Mouse (Mus musculus): Measurements from ENCODE around the gene Tarbp1.
"Not testable (repeated sequence)": the region's sequence is repeated elsewhere in the genome, so short reads cannot be mapped to it uniquely, and the experiment has no call there.

Tarbp1 gene

DNA sequence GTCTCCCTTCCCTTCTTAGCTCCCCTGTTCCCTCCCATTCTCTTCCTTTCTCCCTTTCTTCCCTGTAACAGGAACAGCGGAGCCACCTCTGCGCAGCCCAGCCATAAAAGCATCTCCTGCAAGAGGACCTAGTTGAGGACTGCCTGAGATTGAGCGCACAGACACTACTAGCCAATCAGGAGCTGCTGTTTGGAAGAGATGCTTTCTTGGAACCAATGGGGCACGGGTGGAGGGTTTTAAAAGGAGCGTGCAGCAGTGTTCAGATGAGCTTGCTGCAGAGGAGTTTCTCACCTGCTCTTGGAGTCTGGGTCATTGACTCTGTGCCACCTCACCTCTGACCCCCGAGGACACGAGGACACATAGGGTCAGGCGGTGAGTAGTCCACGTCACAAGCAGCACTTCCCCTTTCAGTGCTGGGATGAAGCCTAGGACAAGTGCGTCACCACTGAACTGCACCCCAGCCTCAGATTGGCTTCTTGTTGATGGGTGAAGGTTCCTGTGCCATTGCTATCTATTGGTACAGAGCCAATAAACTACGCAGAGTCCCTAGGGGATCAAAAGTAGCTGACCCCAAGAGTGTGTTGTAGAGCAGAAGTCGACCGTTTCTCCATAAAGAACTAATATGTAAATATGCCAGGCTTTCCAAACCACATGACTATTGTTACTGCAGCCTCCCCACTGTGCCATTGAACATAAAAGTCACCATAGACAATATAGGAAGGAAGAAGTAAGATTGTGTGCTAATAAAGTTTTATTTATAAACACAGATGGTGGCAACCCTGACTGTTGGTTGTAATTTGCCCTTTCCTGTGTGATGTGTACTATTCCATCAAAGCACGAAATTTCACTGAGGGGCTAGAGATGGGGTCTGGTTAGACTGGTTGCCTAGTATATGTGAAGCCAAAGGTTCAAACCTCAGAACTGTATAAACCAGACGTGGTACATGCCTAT lies 19.6 kb upstream of the Tarbp1 start:
- DNase-seq (ENCODE audit: low read depth, low spot score) = no peak

DNA sequence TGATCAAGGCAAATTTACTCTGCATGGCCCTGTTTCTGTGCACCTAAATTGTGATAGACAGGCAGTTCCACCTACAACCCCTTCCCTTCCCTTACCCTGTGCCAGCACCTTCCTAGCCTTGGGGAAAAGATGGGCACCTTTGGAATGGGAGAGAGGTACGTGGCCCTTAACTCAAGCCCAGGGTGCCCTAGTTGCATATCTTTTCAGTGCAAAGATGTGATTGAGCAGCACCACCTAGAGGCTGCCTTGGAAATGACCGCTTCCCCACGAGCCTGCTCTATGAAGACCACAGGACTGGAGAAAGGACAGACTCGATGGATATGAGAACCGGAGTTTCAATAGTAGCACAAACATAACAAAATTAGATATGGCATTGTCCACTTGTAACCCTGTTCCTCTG lies 8.1 kb upstream of the Tarbp1 start:
- no peak for DNase-seq (ENCODE audit: low read depth, low spot score)

DNA sequence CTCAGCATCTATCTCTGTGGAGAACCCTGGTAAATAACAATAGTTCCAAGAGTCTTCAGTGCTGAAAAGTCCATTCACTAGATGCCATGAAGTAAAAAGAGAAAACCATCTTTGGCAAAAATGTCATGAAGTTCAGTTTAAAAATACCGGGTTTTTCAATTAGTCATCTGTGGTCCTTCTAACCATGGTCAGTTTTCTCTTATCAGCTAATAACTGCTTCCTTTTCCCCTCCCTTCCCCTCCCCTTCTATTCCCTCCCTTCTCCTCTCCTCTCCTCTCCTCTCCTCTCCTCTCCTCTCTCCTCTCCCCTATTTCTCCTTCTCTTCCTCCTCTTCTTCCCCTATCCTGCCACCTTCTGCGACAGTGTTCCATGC lies 7.5 kb upstream of the Tarbp1 start:
- DNase-seq (ENCODE audit: low read depth, low spot score) = no peak

DNA sequence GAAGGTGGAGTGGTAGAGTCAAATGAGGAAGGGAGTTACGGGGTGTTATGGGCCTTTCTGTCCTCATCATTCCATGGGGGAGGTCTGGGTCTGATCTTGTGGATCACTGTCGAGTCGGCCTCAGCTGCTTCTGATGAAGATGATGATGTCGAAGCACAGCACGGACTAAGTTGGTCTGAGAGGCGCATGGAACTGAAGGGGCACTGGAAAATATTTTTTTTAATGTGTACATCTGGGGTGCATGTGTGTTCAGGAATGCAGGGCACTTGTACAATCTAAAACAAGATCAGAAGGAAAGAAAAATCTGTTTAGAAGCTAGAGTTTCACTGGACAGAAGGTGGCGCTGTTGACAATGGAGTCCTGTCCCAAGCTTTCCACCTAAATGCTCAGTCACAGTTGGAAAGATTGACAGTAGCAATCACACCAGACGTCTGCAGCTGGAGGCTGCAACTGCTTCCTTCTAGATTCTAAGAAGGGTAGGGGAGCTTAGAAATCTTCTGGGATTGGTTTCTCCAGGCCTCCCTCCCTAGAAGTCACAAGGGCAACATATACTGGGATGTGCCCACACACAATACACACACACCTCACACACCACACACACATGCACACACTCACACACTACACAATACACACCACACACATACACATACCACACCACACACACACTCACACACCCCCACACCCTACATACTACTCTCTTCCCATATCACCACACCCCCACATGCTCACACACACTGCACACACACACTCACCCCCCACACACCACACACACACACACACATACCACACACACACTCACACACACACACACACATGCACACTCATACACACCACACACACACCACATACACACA lies 6.9 kb upstream of the Tarbp1 start:
- DNase-seq (ENCODE audit: low read depth, low spot score) = no peak

DNA sequence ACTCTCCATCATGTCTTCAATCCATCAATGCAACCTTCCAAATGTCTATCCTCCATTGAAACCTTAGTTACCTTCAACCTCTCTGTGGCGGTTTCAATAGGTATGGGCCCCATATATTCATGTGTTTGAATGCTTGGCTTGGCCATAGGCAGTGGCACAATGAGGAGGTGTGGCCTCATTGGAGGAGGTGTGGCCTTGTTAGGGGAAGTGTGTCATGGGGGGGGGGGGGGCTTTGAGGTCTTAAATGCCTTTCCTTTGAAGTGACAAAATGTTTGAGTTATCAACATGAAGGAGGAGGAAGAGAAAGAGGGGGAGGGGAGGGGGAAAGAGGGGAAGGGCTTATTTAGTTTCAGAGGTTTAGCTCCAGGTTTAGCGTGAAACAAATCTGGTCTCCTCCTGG lies 5.5 kb upstream of the Tarbp1 start:
- DNase-seq (ENCODE audit: low read depth, low spot score) = no peak

DNA sequence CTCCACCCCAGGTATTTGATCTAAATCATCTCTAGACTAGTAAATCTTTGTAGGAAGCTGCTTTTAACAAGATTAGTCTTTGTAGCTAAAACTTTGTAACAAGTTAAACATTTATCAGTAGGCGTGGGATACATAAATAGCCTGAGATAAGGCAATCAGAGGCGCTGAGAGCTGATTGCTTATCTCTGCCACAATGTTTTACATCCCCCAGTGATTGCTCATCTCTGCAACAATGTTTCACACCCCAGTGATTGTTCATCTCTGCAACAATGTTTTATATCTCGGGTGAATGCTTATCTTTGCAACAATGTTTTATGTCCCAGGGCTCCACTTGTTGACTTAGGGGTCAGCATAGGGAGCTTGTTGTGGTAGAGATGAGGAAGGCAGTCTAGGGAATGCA lies 3.8 kb upstream of the Tarbp1 start:
- no peak for DNase-seq (ENCODE audit: low read depth, low spot score)

DNA sequence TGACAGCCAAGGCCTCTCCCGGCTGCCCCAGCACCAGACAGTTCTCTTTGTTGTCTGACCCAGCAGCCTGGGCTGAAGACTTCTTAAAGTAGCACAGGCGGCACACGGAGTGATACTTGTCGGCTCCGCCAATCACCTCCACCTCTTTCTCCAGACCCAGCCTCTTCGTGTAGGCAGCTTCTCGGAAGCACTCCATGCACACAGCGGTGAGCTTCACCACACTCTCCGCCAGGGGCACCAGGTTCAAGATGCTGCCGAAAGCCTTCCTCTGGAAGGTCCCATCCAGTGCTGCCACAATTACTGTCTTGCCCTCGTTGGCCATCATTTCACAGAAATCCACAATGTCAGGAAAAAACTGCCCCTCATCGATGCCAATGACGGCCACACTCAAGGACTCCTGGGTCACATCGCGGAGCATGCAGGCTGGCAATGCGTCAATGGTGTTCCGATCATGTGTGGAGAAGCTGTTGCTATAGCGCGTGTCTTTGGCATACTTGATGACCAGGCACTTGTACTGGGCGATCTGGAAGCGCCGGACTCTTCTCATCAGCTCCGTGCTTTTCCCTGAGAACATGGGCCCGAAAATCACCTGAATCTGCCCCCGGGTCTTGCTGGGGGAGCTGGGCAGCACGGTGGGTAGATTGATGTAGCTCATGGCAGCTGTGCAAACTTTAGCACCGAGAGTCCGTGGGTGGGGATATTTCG lies 1.4 kb upstream of the Tarbp1 start:
- not testable (repeated sequence) for DNase-seq (ENCODE audit: low read depth, low spot score)

DNA sequence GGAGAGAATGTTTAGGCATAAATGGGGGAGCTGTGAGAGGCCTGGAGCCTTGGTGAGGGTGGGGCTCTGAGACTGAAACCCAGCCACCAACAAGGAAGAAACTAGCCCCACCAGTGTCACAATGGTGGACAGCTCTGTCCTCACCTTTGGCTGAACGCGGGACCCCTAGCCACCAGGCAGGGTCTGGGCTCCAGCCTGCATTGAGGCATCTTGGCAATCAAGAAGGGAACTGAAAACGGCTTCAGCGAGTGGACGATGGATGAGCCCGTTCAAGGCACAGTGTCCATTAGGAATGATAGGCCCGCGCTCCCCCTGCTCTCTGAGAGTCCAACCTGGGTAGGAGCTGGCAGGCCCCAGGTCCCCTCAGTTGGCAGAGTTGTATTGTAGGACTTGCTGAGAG lies 873 bp upstream of the Tarbp1 start:
- not testable (repeated sequence) for DNase-seq (ENCODE audit: low read depth, low spot score)

DNA sequence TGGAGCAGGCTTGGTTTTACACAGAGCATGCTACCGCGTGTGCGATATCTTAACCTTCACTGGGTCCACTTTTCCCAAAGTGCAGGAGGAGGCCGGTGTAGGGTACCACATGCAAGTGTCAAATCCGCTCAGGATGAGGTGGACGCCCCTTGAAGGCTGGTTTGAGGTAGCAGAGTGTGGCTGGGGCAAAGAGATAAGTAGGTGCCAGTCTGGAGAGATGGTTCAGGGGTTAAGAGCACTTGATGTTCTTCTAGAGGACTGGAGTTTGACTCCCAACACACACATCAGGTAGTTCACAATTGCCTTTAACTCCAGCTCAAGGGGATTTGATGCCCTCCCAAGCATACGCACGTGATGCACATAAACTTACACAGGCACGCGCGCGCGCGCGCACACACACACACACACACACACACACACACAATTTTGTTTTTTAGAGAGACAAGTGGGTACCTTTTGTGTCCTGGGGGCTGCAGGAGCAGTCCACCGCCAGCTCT lies 1.0 kb downstream of the Tarbp1 start:
- no peak for DNase-seq (ENCODE audit: low read depth, low spot score)

DNA sequence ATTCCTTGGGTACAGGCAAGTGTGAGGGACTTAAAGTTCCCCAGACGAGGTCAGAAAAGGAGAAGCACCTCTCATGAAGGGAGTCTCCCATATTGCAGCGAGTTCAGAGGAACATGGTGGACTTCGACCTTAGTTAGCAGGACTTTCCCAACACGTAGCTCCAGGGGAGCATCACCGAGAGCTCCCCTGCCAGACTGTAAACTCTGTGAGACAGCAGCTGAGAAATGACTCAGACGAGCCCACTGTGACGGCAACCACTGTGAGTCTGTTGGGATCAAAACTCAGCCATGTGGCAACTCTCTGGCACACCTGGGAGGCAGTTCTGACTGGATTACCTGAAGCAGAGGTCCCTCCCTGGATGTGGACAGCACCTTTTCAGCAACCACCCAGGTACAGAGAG lies 10.8 kb downstream of the Tarbp1 start:
- no peak for DNase-seq (ENCODE audit: low read depth, low spot score)

DNA sequence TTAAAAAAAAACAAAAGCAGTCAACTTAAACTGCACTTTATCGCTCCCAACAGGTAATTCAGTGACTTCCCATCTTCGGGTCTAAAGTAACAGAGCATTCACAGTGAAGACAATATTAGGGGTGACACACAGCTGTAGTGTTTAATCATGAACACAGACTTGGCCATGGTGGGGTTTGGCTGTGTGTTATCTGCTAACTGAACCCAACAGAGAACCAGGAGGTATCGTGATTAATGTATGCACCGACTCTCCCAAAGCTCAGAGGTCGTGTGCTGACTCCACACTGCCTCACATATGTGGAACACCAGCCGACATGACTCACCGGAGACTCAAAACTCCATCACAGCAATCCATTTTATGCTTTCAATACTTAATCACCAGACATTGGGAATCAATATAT lies 13.1 kb downstream of the Tarbp1 start:
- DNase-seq (ENCODE audit: low read depth, low spot score) = no peak

DNA sequence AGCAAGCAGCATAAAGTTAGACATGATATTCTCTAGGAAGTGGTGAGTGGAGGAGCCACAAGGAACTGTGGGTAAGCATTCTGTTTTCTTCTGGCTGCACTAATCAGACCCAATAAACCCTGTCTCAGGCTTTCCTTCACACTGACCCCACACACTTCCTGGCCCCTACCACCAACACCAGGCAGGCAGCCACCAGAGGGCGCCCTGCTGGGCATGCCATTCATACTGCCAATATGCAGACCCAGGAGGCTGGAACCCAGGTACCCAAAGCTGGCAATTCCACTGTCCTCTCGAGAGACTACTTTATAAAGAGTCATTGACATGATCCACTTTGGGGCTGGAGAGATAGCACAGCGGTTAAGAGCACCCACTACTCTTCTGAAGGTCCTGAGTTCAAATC lies 14.6 kb downstream of the Tarbp1 start:
- DNase-seq (ENCODE audit: low read depth, low spot score) = no peak

DNA sequence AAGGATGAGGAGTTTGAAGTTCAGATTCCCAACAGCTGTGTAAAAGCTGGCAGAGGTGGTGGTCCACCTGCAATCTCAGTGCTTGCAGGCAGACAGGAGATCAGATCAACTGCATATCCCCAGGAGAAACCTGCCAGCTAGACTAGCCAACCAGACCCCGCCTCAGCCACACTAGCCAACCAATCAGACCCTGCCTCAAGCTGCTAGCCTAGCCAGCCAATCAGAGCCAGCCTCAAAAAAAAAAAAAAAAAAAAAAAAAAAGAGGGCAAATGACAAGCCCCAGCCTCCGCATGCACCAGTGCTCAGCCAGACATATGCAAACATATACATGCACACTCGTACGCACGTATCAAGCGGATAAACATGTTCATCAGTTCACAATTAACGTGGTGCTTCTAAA lies 19.5 kb downstream of the Tarbp1 start:
- DNase-seq (ENCODE audit: low read depth, low spot score) = no peak

DNA sequence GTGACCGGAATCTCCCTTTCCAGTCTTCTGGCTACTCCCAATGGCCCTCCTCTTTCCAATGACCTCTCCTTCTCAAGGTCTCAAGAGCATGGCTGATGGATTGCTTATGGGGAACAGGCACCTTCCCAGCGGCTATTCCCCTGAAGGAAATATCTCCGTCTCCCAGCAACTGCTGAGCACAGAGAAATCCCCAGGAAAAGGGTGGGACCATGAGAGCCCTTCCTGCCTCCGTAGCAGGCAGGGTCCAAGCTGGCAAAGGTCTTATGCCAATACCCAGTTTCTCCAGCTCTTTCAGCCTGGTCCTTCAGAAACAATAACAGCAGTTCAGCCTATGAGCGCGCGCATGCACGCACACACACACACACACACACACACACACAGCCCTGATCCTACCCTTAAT lies 23.7 kb downstream of the Tarbp1 start:
- DNase-seq (ENCODE audit: low read depth, low spot score) = no peak

DNA sequence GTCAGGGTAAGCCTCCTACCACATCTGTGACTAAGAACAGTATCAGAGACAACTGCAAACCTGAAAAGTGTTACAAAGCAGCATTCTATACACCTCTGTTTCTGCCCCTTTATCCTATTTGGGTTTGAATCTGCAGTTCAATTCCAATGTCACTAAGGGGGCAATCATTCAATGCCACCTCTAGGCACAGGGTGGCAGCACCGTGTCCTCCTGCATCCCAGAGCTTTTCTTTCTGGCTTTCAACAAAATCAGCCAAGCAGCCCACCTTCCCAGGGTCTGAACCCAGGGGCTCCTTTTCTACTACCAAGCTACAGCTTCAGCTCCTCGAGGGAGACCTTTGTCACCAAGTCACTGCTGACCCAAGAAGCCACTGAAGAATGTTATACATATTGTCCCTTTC lies 35.9 kb downstream of the Tarbp1 start:
- no peak for DNase-seq (ENCODE audit: low read depth, low spot score)

DNA sequence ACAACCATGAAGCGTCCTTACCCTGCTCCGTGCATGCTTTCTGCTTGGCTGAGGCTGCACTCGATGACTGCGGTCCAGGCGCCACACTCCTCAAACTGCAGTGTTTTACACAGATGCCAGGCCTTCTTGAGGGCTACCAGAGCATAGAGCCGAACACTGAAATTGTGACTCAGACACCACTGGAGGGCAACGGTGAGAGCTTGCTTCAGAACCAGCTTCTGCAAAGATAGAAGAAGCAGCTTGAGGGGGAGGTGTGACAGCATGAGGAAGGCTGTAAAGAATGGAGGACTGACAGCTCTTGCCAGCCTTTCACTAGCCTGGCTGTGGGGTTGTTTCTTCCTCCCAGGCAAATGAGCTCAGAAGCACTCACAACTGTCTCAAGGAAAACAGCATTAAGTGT lies 41.0 kb downstream of the Tarbp1 start:
- DNase-seq (ENCODE audit: low read depth, low spot score) = no peak

DNA sequence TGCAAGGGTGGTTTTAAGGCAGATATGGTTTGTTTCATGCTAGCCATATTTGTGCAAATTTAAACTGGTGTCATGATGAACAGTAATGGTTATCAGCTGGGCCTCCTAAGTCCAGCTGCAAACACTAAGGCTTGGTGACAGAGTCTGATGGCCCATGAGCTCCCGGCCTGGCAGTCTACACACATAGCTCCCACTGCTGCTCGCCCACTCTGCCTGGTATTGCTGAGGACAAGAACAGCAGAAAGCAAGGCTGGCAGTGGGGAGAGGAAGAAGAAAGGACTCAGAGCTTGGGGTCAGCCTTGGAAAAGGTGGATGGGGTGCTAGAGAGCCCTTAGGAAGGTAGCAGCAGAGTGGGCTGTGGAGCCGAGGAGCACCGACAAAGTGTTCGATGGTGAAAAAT lies 45.2 kb downstream of the Tarbp1 start:
- no peak for DNase-seq (ENCODE audit: low read depth, low spot score)

DNA sequence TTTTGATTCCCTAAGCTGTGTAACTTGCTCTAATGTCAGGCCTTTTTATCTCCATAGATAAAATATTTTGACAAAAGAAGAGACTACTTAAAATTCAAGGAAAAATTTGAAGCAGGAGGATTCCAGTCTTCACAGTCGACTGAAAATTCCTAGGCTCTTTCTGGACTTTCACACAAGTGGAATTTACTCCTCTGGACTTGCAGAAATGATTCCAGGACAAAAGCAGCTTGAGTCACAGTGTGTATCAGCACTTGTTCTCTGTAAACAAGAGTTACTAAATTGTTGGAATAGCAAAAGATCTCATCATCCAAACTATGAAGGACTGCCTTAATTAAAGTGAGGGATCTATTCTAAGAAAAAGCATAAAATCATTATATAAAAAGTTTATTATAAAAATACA lies 49.9 kb downstream of the Tarbp1 start:
- no peak for DNase-seq (ENCODE audit: low read depth, low spot score)

DNA sequence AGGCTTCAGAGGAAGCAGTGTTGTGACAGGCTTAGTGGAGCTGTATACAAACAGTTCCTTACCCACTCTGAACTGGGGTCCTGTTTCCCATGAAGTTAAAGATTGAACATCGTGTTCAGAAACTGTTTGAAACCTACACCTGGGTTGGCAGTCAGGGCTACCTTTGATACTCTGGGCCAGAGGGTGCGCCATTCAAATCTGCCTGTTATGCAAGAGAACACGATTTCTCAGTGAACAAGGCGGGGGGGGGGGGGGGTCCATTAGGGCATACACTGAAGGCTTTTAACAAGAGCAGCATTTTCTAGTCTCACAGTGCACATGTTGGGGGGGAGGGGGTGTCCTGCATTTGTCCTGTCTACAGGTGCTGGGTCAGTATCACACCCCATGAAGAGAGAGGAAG lies 50.7 kb downstream of the Tarbp1 start:
- DNase-seq (ENCODE audit: low read depth, low spot score) = no peak

DNA sequence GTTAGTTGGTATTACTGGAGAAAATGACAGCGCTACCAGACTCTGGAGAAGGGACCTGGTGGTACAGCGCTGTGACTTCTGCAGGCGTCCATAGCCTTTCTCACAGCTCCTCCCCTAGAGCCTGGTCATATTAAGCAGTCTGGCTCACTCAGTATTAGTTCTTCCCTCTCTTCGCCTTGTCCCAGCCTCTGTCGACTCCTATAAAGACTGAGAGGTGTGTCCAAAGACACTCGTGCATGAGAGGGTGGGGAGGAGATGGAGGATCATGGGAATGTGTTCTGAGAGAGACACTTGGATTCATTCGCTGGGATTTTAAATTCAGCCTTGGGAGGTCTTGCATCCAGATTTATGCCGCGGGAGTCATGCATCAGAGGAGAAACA lies 52.0 kb downstream of the Tarbp1 start:
- DNase-seq (ENCODE audit: low read depth, low spot score) = peak; percentile 16

DNA sequence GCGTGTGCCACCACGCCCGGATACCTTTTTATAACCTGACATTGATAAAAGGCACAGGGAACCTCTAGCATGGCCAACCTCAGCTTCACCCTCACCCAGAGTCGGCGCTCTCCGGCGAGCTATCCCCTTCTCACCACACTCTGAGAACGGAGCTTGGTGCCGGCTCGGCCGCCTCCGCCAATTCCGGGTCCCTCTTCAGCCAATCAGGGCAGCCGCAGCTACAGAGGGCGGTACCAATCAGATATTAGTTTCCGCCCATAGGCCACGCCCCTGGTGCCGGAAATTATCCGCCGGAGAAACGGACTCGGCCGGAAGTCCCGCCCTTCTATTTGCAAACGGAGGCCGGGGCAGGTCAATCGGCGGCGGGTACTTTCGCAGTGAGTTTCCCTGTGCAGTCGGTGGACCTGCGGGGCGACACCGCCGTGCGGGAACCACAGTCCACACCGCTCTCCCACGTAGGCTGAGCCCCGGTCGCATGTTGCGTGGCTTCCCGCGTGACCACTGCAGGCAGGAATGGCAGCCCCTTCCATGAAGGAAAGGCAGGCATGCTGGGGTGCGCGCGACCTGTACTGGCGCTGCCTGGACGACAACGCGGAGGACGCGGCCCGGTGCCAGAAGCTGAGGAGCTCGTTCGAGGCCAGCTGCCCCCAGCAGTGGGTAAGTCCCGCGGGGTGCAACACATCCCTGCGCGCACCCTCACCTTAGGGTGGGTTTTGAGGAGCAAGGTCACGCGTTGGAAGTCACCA lies 52.5 kb downstream of the Tarbp1 start, which contains the start of gene Coa6:
Gene Coa6 (plus strand): TSS at position 342 of the 746 bp plus-strand sequence.
- DNase-seq (ENCODE audit: low read depth, low spot score) = peak; percentile 96

Data from WW6 (cell line).